Mouse (Mus musculus) forebrain, embryonic 12.5 days (tissue): Measurements from ENCODE around the gene Nit2. TPM values are rescaled to one million over a fixed set of nuclear protein-coding genes. Genes with fewer than 3 reads are reported as not detected.

Source experiments
- ATAC-seq: fragments of 200-750 bp; cut with Nextera tagmentation; 2 replicates; pipeline ENCODE4 v1.8.0; 2017; ENCODE audit warnings: moderate TSS enrichment; ENCODE audit not compliant: low FRiP score
- H3K27ac ChIP-seq: fragments of 300-500 bp; sonication (generic); 2 replicates; pipeline ENCODE4 v1.5.1; 2016; ENCODE audit warnings: mild to moderate bottlenecking
- H3K27me3 ChIP-seq: fragments of 300-500 bp; sonication (generic); 2 replicates; pipeline ENCODE4 v1.6.1; 2016; ENCODE audit warnings: mild to moderate bottlenecking
- H3K36me3 ChIP-seq: fragments of 300-500 bp; sonication (generic); replicated peaks from 2 replicates; pipeline ENCODE4 v1.6.1; 2016; ENCODE audit warnings: mild to moderate bottlenecking
- H3K4me1 ChIP-seq: fragments of 300-500 bp; sonication (generic); 2 replicates; pipeline ENCODE4 v1.6.1; 2016
- H3K4me2 ChIP-seq: fragments of 300-500 bp; sonication (generic); 2 replicates; pipeline ENCODE4 v1.6.1; 2016; ENCODE audit warnings: mild to moderate bottlenecking, moderate library complexity
- H3K4me3 ChIP-seq: fragments of 300-500 bp; sonication (generic); replicated peaks from 2 replicates; pipeline ENCODE4 v1.5.1; 2016; ENCODE audit warnings: mild to moderate bottlenecking
- H3K9ac ChIP-seq: fragments of 300-500 bp; sonication (generic); 2 replicates; pipeline ENCODE4 v1.6.1; 2016; ENCODE audit warnings: mild to moderate bottlenecking
- H3K9me3 ChIP-seq: fragments of 300-500 bp; sonication (generic); 2 replicates; pipeline ENCODE4 v1.6.1; 2016
- WGBS: fragments of 180-500 bp; shearing (Covaris S2); methylation state at CpG from one replicate; pipeline ENCODE4 v1.1.7; 2016; 5-methylcytosine and 5-hydroxymethylcytosine counted together
- polyA plus RNA-seq: library from polyadenylated mRNA; unstranded; fragments of >200 nt; fragmentation: Nextera tagmentation; extraction: Ambion mirVana; gene quantifications from 2 replicates; pipeline ENCODE4 v1.2.1, GENCODE M21; 2016

Nit2 gene
- polyA plus RNA-seq: 46.0 and 48.2 TPM in 2 replicates

- H3K27me3 ChIP-seq: no peaks in the 10 kb centered on the region
- peaks cover 10% of the 10 kb centered on the region for H3K4me1 ChIP-seq
- H3K27ac ChIP-seq: peak within 1 kb of the TSS; percentile 69
- WGBS: under 1% methylated on average over 58 of the region's 58 CpGs
- H3K9me3 ChIP-seq: no peaks in the 10 kb centered on the region
- peak within 1 kb of the TSS; percentile 79 for H3K9ac ChIP-seq
- peaks cover 12% of the 10 kb centered on the region for H3K36me3 ChIP-seq
- ATAC-seq: peak; percentile 98
- peak within 1 kb of the TSS; percentile 74 for H3K4me2 ChIP-seq
- H3K4me3 ChIP-seq: peak within 1 kb of the TSS; percentile 77
Measured at GRCm38 (mm10) chr16:57166611-57167513, at the start of gene Nit2. TSS of gene Nit2 (minus strand) at chr16:57167341.

GRCm38 (mm10) chr16:57215957-57216356, 48.8 kb upstream of the Nit2 start:
- Histone ChIP-seq H3K36me3 (peaks cover 17% of the 10 kb centered on the region), H3K9me3 (no peaks in the 10 kb centered on the region), H3K4me1 (no peaks in the 10 kb centered on the region), H3K27ac (no peak overlapping the region), H3K9ac (no peak overlapping the region), H3K4me3 (no peak overlapping the region), H3K27me3 (no peaks in the 10 kb centered on the region), H3K4me2 (no peak overlapping the region)
- ATAC-seq: no peak

- WGBS: 89% methylated on average over 2 of the region's 2 CpGs
Measured at GRCm38 (mm10) chr16:57211037-57211436, 43.9 kb upstream of the Nit2 start.

GRCm38 (mm10) chr16:57208342-57208741, 41.2 kb upstream of the Nit2 start:
- Histone ChIP-seq H3K9ac (no peak overlapping the region), H3K9me3 (no peaks in the 10 kb centered on the region), H3K4me2 (no peak overlapping the region), H3K27me3 (no peaks in the 10 kb centered on the region), H3K4me3 (no peak overlapping the region), H3K36me3 (peaks cover 17% of the 10 kb centered on the region), H3K27ac (no peak overlapping the region), H3K4me1 (no peaks in the 10 kb centered on the region)
- no peak for ATAC-seq
- WGBS: 84% methylated on average over 2 of the region's 2 CpGs

More at GRCm38 (mm10) chr16:57211037-57211436, 43.9 kb upstream of the Nit2 start:
- Histone ChIP-seq H3K9me3 (no peaks in the 10 kb centered on the region), H3K27me3 (no peaks in the 10 kb centered on the region), H3K27ac (no peak overlapping the region), H3K4me1 (no peaks in the 10 kb centered on the region), H3K4me2 (no peak overlapping the region), H3K4me3 (no peak overlapping the region), H3K9ac (no peak overlapping the region), H3K36me3 (peaks cover 17% of the 10 kb centered on the region)
- ATAC-seq: no peak

GRCm38 (mm10) chr16:57197281-57197680, 30.1 kb upstream of the Nit2 start:
- no peak overlapping the region for H3K4me3 ChIP-seq
- no peaks in the 10 kb centered on the region for H3K27me3 ChIP-seq
- H3K9me3 ChIP-seq: no peaks in the 10 kb centered on the region
- ATAC-seq: no peak
- peaks cover 14% of the 10 kb centered on the region; the same call in 1 of the 2 replicates for H3K36me3 ChIP-seq
- H3K4me2 ChIP-seq: no peak overlapping the region
- no peak overlapping the region for H3K9ac ChIP-seq
- 77% methylated on average over 3 of the region's 3 CpGs for WGBS
- H3K4me1 ChIP-seq: no peaks in the 10 kb centered on the region
- H3K27ac ChIP-seq: no peak overlapping the region

GRCm38 (mm10) chr16:57196590-57196989, 29.4 kb upstream of the Nit2 start:
- Histone ChIP-seq H3K9me3 (no peaks in the 10 kb centered on the region), H3K27me3 (no peaks in the 10 kb centered on the region), H3K27ac (no peak overlapping the region), H3K36me3 (peaks cover 20% of the 10 kb centered on the region), H3K9ac (no peak overlapping the region), H3K4me2 (no peak overlapping the region), H3K4me1 (no peaks in the 10 kb centered on the region), H3K4me3 (no peak overlapping the region)
- WGBS: 88% methylated on average over 5 of the region's 5 CpGs
- ATAC-seq: no peak

GRCm38 (mm10) chr16:57191214-57191613, 24.1 kb upstream of the Nit2 start:
- 89% methylated on average over 14 of the region's 14 CpGs for WGBS
- no peak for ATAC-seq

GRCm38 (mm10) chr16:57190390-57190789, 23.2 kb upstream of the Nit2 start:
- no peak for ATAC-seq
- no peaks in the 10 kb centered on the region for H3K9me3 ChIP-seq
- H3K4me1 ChIP-seq: no peaks in the 10 kb centered on the region
- WGBS: 94% methylated on average over 8 of the region's 8 CpGs
- H3K4me3 ChIP-seq: no peak overlapping the region
- H3K27me3 ChIP-seq: no peaks in the 10 kb centered on the region
- peaks cover 32% of the 10 kb centered on the region for H3K36me3 ChIP-seq
- H3K27ac ChIP-seq: no peak overlapping the region
- H3K9ac ChIP-seq: no peak overlapping the region
- no peak overlapping the region for H3K4me2 ChIP-seq

More at GRCm38 (mm10) chr16:57191214-57191613, 24.1 kb upstream of the Nit2 start:
- Histone ChIP-seq H3K4me3 (no peak overlapping the region), H3K9ac (no peak overlapping the region), H3K27ac (no peak overlapping the region), H3K27me3 (no peaks in the 10 kb centered on the region), H3K36me3 (peaks cover 27% of the 10 kb centered on the region), H3K9me3 (no peaks in the 10 kb centered on the region), H3K4me1 (no peaks in the 10 kb centered on the region), H3K4me2 (no peak overlapping the region)

- Histone ChIP-seq H3K27ac (no peak overlapping the region), H3K4me2 (no peak overlapping the region)
- 87% methylated on average over 2 of the region's 2 CpGs for WGBS
Measured at GRCm38 (mm10) chr16:57189493-57189892, 22.4 kb upstream of the Nit2 start.

GRCm38 (mm10) chr16:57186618-57187017, 19.5 kb upstream of the Nit2 start:
- no peak overlapping the region for H3K9ac ChIP-seq
- no peak overlapping the region for H3K4me2 ChIP-seq
- no peaks in the 10 kb centered on the region for H3K27me3 ChIP-seq
- no peak for ATAC-seq
- no peaks in the 10 kb centered on the region for H3K9me3 ChIP-seq
- 92% methylated on average over 4 of the region's 4 CpGs for WGBS
- H3K36me3 ChIP-seq: peaks cover 48% of the 10 kb centered on the region
- H3K27ac ChIP-seq: no peak overlapping the region
- no peaks in the 10 kb centered on the region for H3K4me1 ChIP-seq
- H3K4me3 ChIP-seq: no peak overlapping the region

More at GRCm38 (mm10) chr16:57189493-57189892, 22.4 kb upstream of the Nit2 start:
- ATAC-seq: no peak
- Histone ChIP-seq H3K9me3 (no peaks in the 10 kb centered on the region), H3K36me3 (peaks cover 32% of the 10 kb centered on the region), H3K27me3 (no peaks in the 10 kb centered on the region), H3K4me1 (no peaks in the 10 kb centered on the region), H3K4me3 (no peak overlapping the region), H3K9ac (no peak overlapping the region)

GRCm38 (mm10) chr16:57182037-57182436, 14.9 kb upstream of the Nit2 start:
- H3K4me3 ChIP-seq: no peak overlapping the region
- H3K9ac ChIP-seq: no peak overlapping the region
- no peak for ATAC-seq
- H3K36me3 ChIP-seq: peaks cover 38% of the 10 kb centered on the region
- H3K27ac ChIP-seq: no peak overlapping the region
- H3K9me3 ChIP-seq: no peaks in the 10 kb centered on the region
- H3K27me3 ChIP-seq: no peaks in the 10 kb centered on the region
- WGBS: 91% methylated on average over 5 of the region's 5 CpGs
- no peaks in the 10 kb centered on the region for H3K4me1 ChIP-seq
- no peak overlapping the region for H3K4me2 ChIP-seq

GRCm38 (mm10) chr16:57181180-57181579, 14.0 kb upstream of the Nit2 start:
- 85% methylated on average over 11 of the region's 11 CpGs for WGBS
- no peak for ATAC-seq
- Histone ChIP-seq H3K4me1 (no peaks in the 10 kb centered on the region), H3K9ac (no peak overlapping the region), H3K36me3 (peaks cover 41% of the 10 kb centered on the region), H3K9me3 (no peaks in the 10 kb centered on the region), H3K4me2 (no peak overlapping the region), H3K27ac (no peak overlapping the region), H3K4me3 (no peak overlapping the region), H3K27me3 (no peaks in the 10 kb centered on the region)

- WGBS: 95% methylated on average over 10 of the region's 10 CpGs
Measured at GRCm38 (mm10) chr16:57177664-57178063, 10.5 kb upstream of the Nit2 start.

More at GRCm38 (mm10) chr16:57177664-57178063, 10.5 kb upstream of the Nit2 start:
- H3K9ac ChIP-seq: no peak overlapping the region
- no peak for ATAC-seq
- H3K36me3 ChIP-seq: peaks cover 21% of the 10 kb centered on the region
- H3K9me3 ChIP-seq: no peaks in the 10 kb centered on the region
- H3K4me2 ChIP-seq: no peak overlapping the region
- H3K4me3 ChIP-seq: no peak overlapping the region
- H3K4me1 ChIP-seq: no peaks in the 10 kb centered on the region
- no peaks in the 10 kb centered on the region for H3K27me3 ChIP-seq
- H3K27ac ChIP-seq: no peak overlapping the region
